Mouse (Mus musculus): ENCODE measurements around the gene Arhgef33.

Arhgef33 gene

GRCm38 (mm10) chr17:80446470-80446869, 139.3 kb downstream of the Arhgef33 start:
- DNase-seq (ENCODE audit: low spot score), result no peak
